Mouse (Mus musculus): ENCODE measurements at regions not wholly inside any gene's neighbourhood (a gene's known extent, or its start where the extent isn't known, plus 50 kb on each side); places are given as distances from the start of the nearest gene placed in this dataset.

- ATAC-seq = no peak
- no peak overlapping the region for H3K9ac ChIP-seq
- H3K4me3 ChIP-seq = no peak overlapping the region
- H3K27ac ChIP-seq = no peak overlapping the region
- no peak overlapping the region for H3K4me2 ChIP-seq
- no peaks in the 10 kb centered on the region for H3K36me3 ChIP-seq (ENCODE audit: poor library complexity, severe bottlenecking)
- no peaks in the 10 kb centered on the region for H3K4me1 ChIP-seq
- H3K27me3 ChIP-seq = no peaks in the 10 kb centered on the region
- 3% methylated on average over 3 of the region's 3 CpGs for WGBS
- H3K9me3 ChIP-seq (replicated peaks) = no peaks in the 10 kb centered on the region
Measured at GRCm38 (mm10) chr1:45575131-45575530, 72.0 kb upstream of the Col5a2 start.

- no peak for ATAC-seq
- Histone ChIP-seq H3K36me3 (ENCODE audit: poor library complexity, severe bottlenecking) (no peaks in the 10 kb centered on the region), H3K4me2 (no peak overlapping the region), H3K9me3 (replicated peaks) (no peaks in the 10 kb centered on the region), H3K4me3 (no peak overlapping the region), H3K27me3 (no peaks in the 10 kb centered on the region), H3K27ac (no peak overlapping the region), H3K4me1 (no peaks in the 10 kb centered on the region), H3K9ac (no peak overlapping the region)
- WGBS = 84% methylated on average over 1 of the region's 1 CpGs
Measured at GRCm38 (mm10) chr1:45580466-45580865, 77.4 kb upstream of the Col5a2 start.

GRCm38 (mm10) chr1:45587351-45588025 lies 84.4 kb upstream of the Col5a2 start:
- no peak for ATAC-seq
- Histone ChIP-seq H3K4me1 (no peaks in the 10 kb centered on the region), H3K4me2 (no peak overlapping the region), H3K27me3 (no peaks in the 10 kb centered on the region), H3K27ac (no peak overlapping the region), H3K36me3 (ENCODE audit: poor library complexity, severe bottlenecking) (no peaks in the 10 kb centered on the region), H3K4me3 (no peak overlapping the region), H3K9ac (no peak overlapping the region), H3K9me3 (replicated peaks) (no peaks in the 10 kb centered on the region; the same call in 1 of the 2 replicates)
- WGBS = 90% methylated on average over 9 of the region's 9 CpGs

- no peak for ATAC-seq
- H3K4me2 ChIP-seq = no peak overlapping the region
- no peaks in the 10 kb centered on the region for H3K36me3 ChIP-seq (ENCODE audit: poor library complexity, severe bottlenecking)
- H3K4me1 ChIP-seq = no peaks in the 10 kb centered on the region
- no peak overlapping the region for H3K27ac ChIP-seq
- H3K9ac ChIP-seq = no peak overlapping the region
- H3K4me3 ChIP-seq = no peak overlapping the region
- WGBS = 63% methylated on average over 2 of the region's 2 CpGs
- H3K9me3 ChIP-seq (replicated peaks) = no peaks in the 10 kb centered on the region
- H3K27me3 ChIP-seq = no peaks in the 10 kb centered on the region
Measured at GRCm38 (mm10) chr1:45597316-45597715, 94.2 kb upstream of the Col5a2 start.

- H3K9me3 ChIP-seq (replicated peaks) = no peaks in the 10 kb centered on the region
- WGBS = 59% methylated on average over 1 of the region's 1 CpGs
- H3K36me3 ChIP-seq (ENCODE audit: poor library complexity, severe bottlenecking) = no peaks in the 10 kb centered on the region
- H3K27ac ChIP-seq = no peak overlapping the region
- no peak overlapping the region for H3K9ac ChIP-seq
- no peak overlapping the region for H3K4me2 ChIP-seq
- no peak overlapping the region for H3K4me3 ChIP-seq
- H3K27me3 ChIP-seq = no peaks in the 10 kb centered on the region
- no peak for ATAC-seq
- no peaks in the 10 kb centered on the region for H3K4me1 ChIP-seq
Measured at GRCm38 (mm10) chr1:45599421-45599820, 96.3 kb upstream of the Col5a2 start.

GRCm38 (mm10) chr1:45600011-45600410 lies 96.9 kb upstream of the Col5a2 start:
- Histone ChIP-seq H3K36me3 (ENCODE audit: poor library complexity, severe bottlenecking) (no peaks in the 10 kb centered on the region), H3K27me3 (no peaks in the 10 kb centered on the region), H3K4me3 (no peak overlapping the region), H3K9me3 (replicated peaks) (no peaks in the 10 kb centered on the region), H3K9ac (no peak overlapping the region), H3K27ac (no peak overlapping the region), H3K4me1 (no peaks in the 10 kb centered on the region), H3K4me2 (no peak overlapping the region)
- WGBS = 84% methylated on average over 3 of the region's 3 CpGs
- ATAC-seq = no peak

- WGBS = 82% methylated on average over 1 of the region's 1 CpGs
Measured at GRCm38 (mm10) chr1:45605571-45605970, 102.5 kb upstream of the Col5a2 start.

GRCm38 (mm10) chr1:45608316-45608715 lies 105.2 kb upstream of the Col5a2 start:
- no peak for ATAC-seq
- H3K9me3 ChIP-seq (replicated peaks) = no peaks in the 10 kb centered on the region
- H3K9ac ChIP-seq = no peak overlapping the region
- H3K27ac ChIP-seq = no peak overlapping the region
- no peak overlapping the region for H3K4me2 ChIP-seq
- H3K4me3 ChIP-seq = no peak overlapping the region
- H3K27me3 ChIP-seq = no peaks in the 10 kb centered on the region
- no peaks in the 10 kb centered on the region for H3K4me1 ChIP-seq
- no peaks in the 10 kb centered on the region for H3K36me3 ChIP-seq (ENCODE audit: poor library complexity, severe bottlenecking)

More at GRCm38 (mm10) chr1:45605571-45605970, 102.5 kb upstream of the Col5a2 start:
- no peaks in the 10 kb centered on the region for H3K4me1 ChIP-seq
- no peaks in the 10 kb centered on the region for H3K27me3 ChIP-seq
- H3K36me3 ChIP-seq (ENCODE audit: poor library complexity, severe bottlenecking) = no peaks in the 10 kb centered on the region
- H3K4me2 ChIP-seq = no peak overlapping the region
- no peak overlapping the region for H3K27ac ChIP-seq
- H3K9me3 ChIP-seq (replicated peaks) = no peaks in the 10 kb centered on the region
- no peak overlapping the region for H3K4me3 ChIP-seq
- H3K9ac ChIP-seq = no peak overlapping the region
- no peak for ATAC-seq

- WGBS = 90% methylated on average over 2 of the region's 2 CpGs
Measured at GRCm38 (mm10) chr1:45619008-45619407, 115.9 kb upstream of the Col5a2 start.

GRCm38 (mm10) chr1:45625921-45626320 lies 122.8 kb upstream of the Col5a2 start:
- no peaks in the 10 kb centered on the region for H3K9me3 ChIP-seq (replicated peaks)
- H3K9ac ChIP-seq = no peak overlapping the region
- ATAC-seq = no peak
- no peaks in the 10 kb centered on the region for H3K36me3 ChIP-seq (ENCODE audit: poor library complexity, severe bottlenecking)
- H3K4me2 ChIP-seq = no peak overlapping the region
- WGBS = 88% methylated on average over 5 of the region's 5 CpGs
- no peaks in the 10 kb centered on the region for H3K4me1 ChIP-seq
- H3K27ac ChIP-seq = no peak overlapping the region
- H3K27me3 ChIP-seq = no peaks in the 10 kb centered on the region
- H3K4me3 ChIP-seq = no peak overlapping the region

More at GRCm38 (mm10) chr1:45619008-45619407, 115.9 kb upstream of the Col5a2 start:
- H3K9me3 ChIP-seq (replicated peaks) = no peaks in the 10 kb centered on the region
- no peaks in the 10 kb centered on the region for H3K4me1 ChIP-seq
- no peak overlapping the region for H3K9ac ChIP-seq
- no peak for ATAC-seq
- H3K27ac ChIP-seq = no peak overlapping the region
- H3K4me3 ChIP-seq = no peak overlapping the region
- H3K27me3 ChIP-seq = no peaks in the 10 kb centered on the region
- H3K36me3 ChIP-seq (ENCODE audit: poor library complexity, severe bottlenecking) = no peaks in the 10 kb centered on the region
- no peak overlapping the region for H3K4me2 ChIP-seq

- Histone ChIP-seq H3K9me3 (replicated peaks) (no peaks in the 10 kb centered on the region), H3K27me3 (no peaks in the 10 kb centered on the region), H3K36me3 (ENCODE audit: poor library complexity, severe bottlenecking) (no peaks in the 10 kb centered on the region), H3K4me2 (no peak overlapping the region), H3K27ac (no peak overlapping the region), H3K9ac (no peak overlapping the region), H3K4me3 (no peak overlapping the region), H3K4me1 (no peaks in the 10 kb centered on the region)
- ATAC-seq = no peak
- WGBS = 78% methylated on average over 2 of the region's 2 CpGs
Measured at GRCm38 (mm10) chr1:45626733-45627132, 123.7 kb upstream of the Col5a2 start.

GRCm38 (mm10) chr1:45627840-45628239 lies 124.8 kb upstream of the Col5a2 start:
- Histone ChIP-seq H3K36me3 (ENCODE audit: poor library complexity, severe bottlenecking) (no peaks in the 10 kb centered on the region), H3K9me3 (replicated peaks) (peaks cover 9% of the 10 kb centered on the region; the same call in 1 of the 2 replicates), H3K27me3 (no peaks in the 10 kb centered on the region), H3K27ac (no peak overlapping the region), H3K4me1 (no peaks in the 10 kb centered on the region), H3K9ac (no peak overlapping the region), H3K4me3 (no peak overlapping the region), H3K4me2 (no peak overlapping the region)
- ATAC-seq = peak; percentile 67
- 30% methylated on average over 2 of the region's 2 CpGs for WGBS

GRCm38 (mm10) chr1:45647301-45647700 lies 144.2 kb upstream of the Col5a2 start:
- no peak for ATAC-seq
- Histone ChIP-seq H3K27ac (no peak overlapping the region), H3K27me3 (no peaks in the 10 kb centered on the region), H3K9me3 (replicated peaks) (no peaks in the 10 kb centered on the region), H3K9ac (no peak overlapping the region), H3K4me2 (no peak overlapping the region), H3K4me1 (no peaks in the 10 kb centered on the region), H3K4me3 (no peak overlapping the region), H3K36me3 (ENCODE audit: poor library complexity, severe bottlenecking) (no peaks in the 10 kb centered on the region)
